Mouse (Mus musculus) olfactory bulb, adult 2 months (tissue): ENCODE results near the gene Dcaf1. TPM values are rescaled to one million over a fixed set of nuclear protein-coding genes. Genes with fewer than 3 reads are reported as not detected.
A peak's percentile ranks its signal among the peaks of the same experiment; 100 is the strongest.

Experiments used
- H3K27ac ChIP-seq: fragments of 200-500 bp; 2 replicates; pipeline ENCODE4 v1.5.1; 2012; ENCODE audit warnings: low read depth, low read length; ENCODE audit not compliant: insufficient read depth
- H3K4me1 ChIP-seq: fragments of 200-500 bp; 2 replicates; pipeline ENCODE4 v1.6.1; 2012; ENCODE audit warnings: low read length; ENCODE audit not compliant: control insufficient read depth, insufficient read depth
- H3K4me3 ChIP-seq: fragments of 200-500 bp; 2 replicates; pipeline ENCODE4 v1.5.1; 2012; ENCODE audit warnings: mild to moderate bottlenecking, low read depth, low read length, moderate library complexity; ENCODE audit not compliant: insufficient read depth
- CTCF ChIP-seq: fragments of 200-500 bp; IDR thresholded peaks from 2 replicates; pipeline ENCODE4 v1.5.1; 2012; ENCODE audit warnings: low read depth, mild to moderate bottlenecking, low read length, moderate library complexity; ENCODE audit not compliant: insufficient read depth
- POLR2A ChIP-seq: fragments of 200-500 bp; IDR thresholded peaks from 2 replicates; pipeline ENCODE4 v1.6.1; 2012; ENCODE audit warnings: mild to moderate bottlenecking, low read depth, low read length, moderate library complexity; ENCODE audit not compliant: insufficient read depth
- WGBS: fragments of 180-500 bp; shearing (Covaris S2); methylation state at CpG from one replicate; pipeline ENCODE4 v1.1.7; 2018; 5-methylcytosine and 5-hydroxymethylcytosine counted together
- polyA plus RNA-seq: library from polyadenylated mRNA; stranded (reverse); fragments of >200 nt; gene quantifications from 2 replicates; pipeline ENCODE4 v1.2.4, GENCODE M21; 2012; ENCODE audit warnings: low replicate concordance; ENCODE audit not compliant: missing spikeins, insufficient read depth, insufficient read length

Dcaf1 gene
- polyA plus RNA-seq, 1 experiment = not detected

- WGBS = under 1% methylated on average over 49 of the region's 49 CpGs
- H3K4me3 ChIP-seq = peak within 1 kb of the TSS; percentile 86
- TF ChIP-seq POLR2A = peak; percentile 90
- TF ChIP-seq CTCF = no peak
- peaks cover 6% of the 10 kb centered on the region for H3K4me1 ChIP-seq
- 0 out of 2 replicates have a peak within 1 kb of the TSS, but pooled peaks have one; percentile 35 for H3K27ac ChIP-seq
Measured at GRCm38 (mm10) chr9:106788812-106789321, 32.8 kb upstream of the Dcaf1 start, which contains the start of gene Rad54l2. Gene Rad54l2, minus strand, starts transcription at chr9:106789194.

GRCm38 (mm10) chr9:106789363-106789762, 32.3 kb upstream of the Dcaf1 start:
- TF ChIP-seq CTCF = no peak
- no peak for TF ChIP-seq POLR2A
- WGBS = 6% methylated on average over 10 of the region's 10 CpGs
- peak overlapping the region; percentile 86 for H3K4me3 ChIP-seq
- no peak overlapping the region for H3K27ac ChIP-seq
- H3K4me1 ChIP-seq = peaks cover 6% of the 10 kb centered on the region

GRCm38 (mm10) chr9:106790831-106791230, 30.8 kb upstream of the Dcaf1 start:
- Histone ChIP-seq H3K4me3 (no peak overlapping the region), H3K27ac (no peak overlapping the region), H3K4me1 (peaks cover 6% of the 10 kb centered on the region)
- WGBS = 73% methylated on average over 6 of the region's 6 CpGs
- TF ChIP-seq POLR2A (no peak), CTCF (no peak)

GRCm38 (mm10) chr9:106806503-106806902, 15.2 kb upstream of the Dcaf1 start:
- 74% methylated on average over 4 of the region's 4 CpGs for WGBS
- Histone ChIP-seq H3K27ac (no peak overlapping the region), H3K4me3 (no peak overlapping the region), H3K4me1 (no peaks in the 10 kb centered on the region)
- no peak for TF ChIP-seq CTCF
- TF ChIP-seq POLR2A = no peak

- Histone ChIP-seq H3K4me3 (no peak overlapping the region), H3K4me1 (no peaks in the 10 kb centered on the region), H3K27ac (no peak overlapping the region)
- 71% methylated on average over 6 of the region's 6 CpGs for WGBS
- TF ChIP-seq POLR2A = no peak
- no peak for TF ChIP-seq CTCF
Measured at GRCm38 (mm10) chr9:106818191-106818590, 3.5 kb upstream of the Dcaf1 start.

GRCm38 (mm10) chr9:106819201-106819600, 2.5 kb upstream of the Dcaf1 start:
- no peak overlapping the region for H3K4me3 ChIP-seq
- 91% methylated on average over 1 of the region's 1 CpGs for WGBS

GRCm38 (mm10) chr9:106821050-106821617, 540 bp upstream of the Dcaf1 start:
- TF ChIP-seq CTCF = no peak
- 32% methylated on average over 15 of the region's 15 CpGs for WGBS
- H3K27ac ChIP-seq = no peak overlapping the region
- H3K4me1 ChIP-seq = no peaks in the 10 kb centered on the region
- no peak overlapping the region for H3K4me3 ChIP-seq

More at GRCm38 (mm10) chr9:106819201-106819600, 2.5 kb upstream of the Dcaf1 start:
- no peak overlapping the region for H3K27ac ChIP-seq
- H3K4me1 ChIP-seq = no peaks in the 10 kb centered on the region
- TF ChIP-seq POLR2A (no peak), CTCF (no peak)

- no peak overlapping the region for H3K27ac ChIP-seq
- H3K4me3 ChIP-seq = peak overlapping the region; percentile 84
- no peak for TF ChIP-seq POLR2A
- no peak for TF ChIP-seq CTCF
Measured at GRCm38 (mm10) chr9:106822381-106823104, 869 bp downstream of the Dcaf1 start.

GRCm38 (mm10) chr9:106840569-106840968, 18.9 kb downstream of the Dcaf1 start:
- Histone ChIP-seq H3K27ac (no peak overlapping the region), H3K4me1 (no peaks in the 10 kb centered on the region), H3K4me3 (no peak overlapping the region)
- 98% methylated on average over 1 of the region's 1 CpGs for WGBS
- TF ChIP-seq POLR2A (no peak), CTCF (no peak)

More at GRCm38 (mm10) chr9:106822381-106823104, 869 bp downstream of the Dcaf1 start:
- H3K4me1 ChIP-seq = no peaks in the 10 kb centered on the region
- WGBS = under 1% methylated on average over 32 of the region's 32 CpGs
